Mouse (Mus musculus): ENCODE measurements around the gene Zfand5.

Gene Zfand5

GRCm38 (mm10) chr19:21330305-21331115, 58.4 kb downstream of the Zfand5 start:
- no peak for DNase-seq

- no peak for DNase-seq
Measured at GRCm38 (mm10) chr19:21331621-21332155, 59.6 kb downstream of the Zfand5 start.

All from thymus, postnatal 36 days (tissue).